In the genomic region with DNA sequence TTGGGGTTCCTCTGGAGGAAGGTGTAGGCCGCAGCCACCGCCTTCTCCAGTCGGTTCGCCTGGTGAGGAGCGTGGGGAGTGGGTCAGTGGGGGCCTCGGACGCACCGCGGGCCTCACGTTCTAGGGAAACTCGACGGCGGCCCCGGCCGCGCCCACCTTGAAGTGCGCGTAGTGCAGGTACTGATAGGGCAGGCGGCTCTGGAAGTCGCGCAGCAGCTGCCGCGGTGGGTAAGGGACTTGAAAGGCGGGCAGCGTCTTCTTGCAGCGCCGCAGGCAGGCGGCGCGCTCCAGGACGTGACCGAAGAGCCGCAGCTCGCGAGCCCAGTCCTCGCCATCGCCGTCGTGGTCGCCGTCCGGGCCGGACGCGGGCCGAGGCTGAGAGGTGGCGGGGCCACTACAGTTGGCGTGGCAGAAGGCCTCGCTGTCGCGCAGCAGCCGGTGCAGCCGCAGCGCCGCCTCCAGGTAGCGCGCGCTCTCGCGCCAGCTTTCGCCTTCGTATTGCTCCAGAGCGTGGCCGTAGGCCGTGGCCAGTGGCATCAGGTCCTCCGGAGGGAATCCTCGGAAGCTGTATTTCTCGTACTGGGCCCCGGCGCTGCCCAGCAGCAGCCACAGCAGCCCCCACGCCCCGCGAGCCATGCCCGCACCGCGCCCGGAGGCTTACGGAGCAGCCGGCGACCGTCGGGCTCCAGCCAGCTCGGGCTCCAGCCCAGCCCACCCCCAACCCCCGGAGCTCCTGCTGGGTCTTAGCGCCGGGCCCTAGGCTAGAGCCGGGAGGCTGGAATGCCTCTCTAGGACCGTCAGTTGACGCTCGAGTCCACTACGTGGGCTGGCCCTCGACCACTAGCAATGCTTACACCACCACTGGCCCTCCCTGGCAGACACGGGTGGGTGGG, we compare ENCODE assay signal across 8 mouse cellular contexts. TPM values are rescaled to one million over a fixed set of nuclear protein-coding genes. Genes with fewer than 3 reads are reported as not detected.
DNase-seq lines count a peak whose midpoint lies in the region; ATAC-seq lines count a peak whose summit lies in the region.

P3h4 (minus strand) TSS at position 816 of the 893 bp plus-strand sequence.

- no peaks in the 10 kb centered on the region for H3K36me3 ChIP-seq in hindbrain, embryonic 12.5 days

- H3K4me3 ChIP-seq in hindbrain, embryonic 12.5 days, result peak within 1 kb of the TSS; percentile 51

- no peaks in the 10 kb centered on the region for H3K9me3 ChIP-seq in hindbrain, embryonic 12.5 days (replicated peaks)

- peak within 1 kb of the TSS; percentile 63 for H3K9ac ChIP-seq in hindbrain, embryonic 12.5 days

- H3K4me2 ChIP-seq in hindbrain, embryonic 12.5 days (replicated peaks), result peak within 1 kb of the TSS; percentile 63

- DNase-seq in T-cell, adult 2 months (ENCODE audit: low spot score), result peak; percentile 45
- peak; percentile 89 to 91 for DNase-seq in cerebellum, postnatal 14 days
- DNase-seq in gastrocnemius, adult 18-20 months (ENCODE audit: low spot score), result peak; percentile 80
- DNase-seq in left cerebral cortex, adult 18-20 months (ENCODE audit: low spot score in 2 of 2), result peak; percentile 68 to 77
- peak; percentile 89 for DNase-seq in lung, postnatal 36 days
- DNase-seq in retina, postnatal 7 days (ENCODE audit: low read depth, low spot score), result peak; percentile 69
- DNase-seq in urinary bladder, adult 2 months (ENCODE audit: low spot score), result peak; percentile 80

- peaks cover 35% of the 10 kb centered on the region for H3K27me3 ChIP-seq in hindbrain, embryonic 12.5 days

- peak within 1 kb of the TSS; percentile 68 for H3K27ac ChIP-seq in hindbrain, embryonic 12.5 days

- ATAC-seq in hindbrain, embryonic 12.5 days (ENCODE audit: low FRiP score), result peak; percentile 93

- H3K4me1 ChIP-seq in hindbrain, embryonic 12.5 days, result peaks cover 20% of the 10 kb centered on the region

- WGBS in hindbrain, embryonic 12.5 days, result 2% methylated on average over 93 of the region's 93 CpGs

RNA-seq across cellular contexts. Expression of gene P3h4, which starts in this region (rescaled TPM):
- 1 to 10 TPM; 1.6 to 3.2 TPM for total RNA-seq in gastrocnemius, adult 18-20 months (2021)
- polyA plus RNA-seq in hindbrain, embryonic 12.5 days (2016; fragmentation: Nextera tagmentation; extraction: Ambion mirVana), result 34.3 and 35.9 TPM in 2 replicates
- total RNA-seq in left cerebral cortex, adult 18-20 months (2021), result 10 to 100 TPM; 10.4 to 11.3 TPM
- polyA plus RNA-seq in urinary bladder, adult 2 months (2012; rRNA removed), result 53.4 and 56.2 TPM in 2 replicates

Comparison
In these comparisons a context has a peak if more than half of its experiments do, and no peak if none do; other contexts are left out.
1. Peak in every context shown above with its lines: DNase-seq, ATAC-seq, H3K4me3 ChIP-seq and H3K27ac ChIP-seq.